Mouse (Mus musculus) ES-E14 (cell line): ENCODE results near the gene Tufm. TPM values are rescaled to one million over a fixed set of nuclear protein-coding genes. Genes with fewer than 3 reads are reported as not detected.

Experiments
- DNase-seq: peaks from one replicate; pipeline ENCODE4 v3.0.0-alpha.2; 2013; ENCODE audit warnings: low read depth, low spot score
- H3K27ac ChIP-seq: 2 replicates; pipeline ENCODE4 v1.5.1; 2012; ENCODE audit warnings: low read depth, mild to moderate bottlenecking, low read length, moderate library complexity, mixed read lengths; ENCODE audit not compliant: poor library complexity, insufficient read depth, severe bottlenecking
- H3K36me3 ChIP-seq: 2 replicates; pipeline ENCODE4 v1.6.1; 2012; ENCODE audit warnings: mild to moderate bottlenecking, low read length, moderate library complexity, mixed read lengths; ENCODE audit not compliant: control insufficient read depth, poor library complexity, insufficient read depth, severe bottlenecking
- H3K4me1 ChIP-seq, 2 experiments: fragments of 150-350 bp in 1 of 2; sonication (generic) in 1 of 2; 2 replicates each; pipeline ENCODE4 v1.6.1; 2012; ENCODE audit warnings: low read length in 2 of 2, mild to moderate bottlenecking in 1 of 2, mixed read lengths in 1 of 2; ENCODE audit not compliant: control insufficient read depth in 2 of 2, insufficient read depth in 2 of 2, poor library complexity in 1 of 2
- H3K4me3 ChIP-seq, 2 experiments: fragments of 150-350 bp in 1 of 2; sonication (generic) in 1 of 2; 2 replicates each; pipeline ENCODE4 v1.5.1; 2012; ENCODE audit warnings: low read length in 2 of 2, low read depth in 1 of 2, mild to moderate bottlenecking in 1 of 2, mixed read lengths in 1 of 2; ENCODE audit not compliant: insufficient read depth in 1 of 2, poor library complexity in 1 of 2, severe bottlenecking in 1 of 2
- H3K9ac ChIP-seq: 2 replicates; pipeline ENCODE4 v1.6.1; 2012; ENCODE audit warnings: low read depth, mild to moderate bottlenecking, low read length, mixed read lengths; ENCODE audit not compliant: poor library complexity, insufficient read depth, severe bottlenecking
- H3K9me3 ChIP-seq: fragments of 150-350 bp; sonication (generic); 2 replicates; pipeline ENCODE4 v1.6.1; 2012; ENCODE audit warnings: low read depth, mild to moderate bottlenecking, low read length; ENCODE audit not compliant: control insufficient read depth, insufficient read depth
- CHD2 ChIP-seq: IDR thresholded peaks from 2 replicates; pipeline ENCODE4 v1.6.1; 2014; ENCODE audit warnings: mild to moderate bottlenecking, low read depth, low read length, inconsistent platforms
- HCFC1 ChIP-seq: IDR thresholded peaks from 2 replicates; pipeline ENCODE4 v1.6.1; 2012; ENCODE audit warnings: low read length, inconsistent platforms, borderline replicate concordance; ENCODE audit not compliant: insufficient read depth
- MAFK ChIP-seq: IDR thresholded peaks from 2 replicates; pipeline ENCODE4 v1.6.1; 2014; ENCODE audit warnings: mild to moderate bottlenecking, low read depth, low read length, inconsistent platforms; ENCODE audit not compliant: insufficient read depth
- ZC3H11A ChIP-seq: IDR thresholded peaks from 2 replicates; pipeline ENCODE4 v1.6.1; 2012; ENCODE audit warnings: low read depth, mild to moderate bottlenecking, inconsistent platforms, low read length, borderline replicate concordance
- ZNF384 ChIP-seq: IDR thresholded peaks from 2 replicates; pipeline ENCODE4 v1.6.1; 2012; ENCODE audit warnings: low read depth, low read length, inconsistent platforms
- in situ Hi-C, 2 experiments: fragments of 600-800 bp; cut with MboI; formaldehyde crosslinking; loops; one replicate each; pipeline ENCODE4 v1.15.1; 2025; ENCODE audit warnings: low sequenced_read_pairs in 2 of 2, inconsistent platforms in 1 of 2; ENCODE audit not compliant: unreplicated experiment in 2 of 2
- total RNA-seq: library from RNA; depleted of rRNA; stranded (reverse); fragments of 300-350 nt; gene quantifications from 2 replicates; pipeline ENCODE4 v1.2.3, GENCODE M21; 2012

Tufm gene
- total RNA-seq, 1 experiment = 133 TPM

DNA sequence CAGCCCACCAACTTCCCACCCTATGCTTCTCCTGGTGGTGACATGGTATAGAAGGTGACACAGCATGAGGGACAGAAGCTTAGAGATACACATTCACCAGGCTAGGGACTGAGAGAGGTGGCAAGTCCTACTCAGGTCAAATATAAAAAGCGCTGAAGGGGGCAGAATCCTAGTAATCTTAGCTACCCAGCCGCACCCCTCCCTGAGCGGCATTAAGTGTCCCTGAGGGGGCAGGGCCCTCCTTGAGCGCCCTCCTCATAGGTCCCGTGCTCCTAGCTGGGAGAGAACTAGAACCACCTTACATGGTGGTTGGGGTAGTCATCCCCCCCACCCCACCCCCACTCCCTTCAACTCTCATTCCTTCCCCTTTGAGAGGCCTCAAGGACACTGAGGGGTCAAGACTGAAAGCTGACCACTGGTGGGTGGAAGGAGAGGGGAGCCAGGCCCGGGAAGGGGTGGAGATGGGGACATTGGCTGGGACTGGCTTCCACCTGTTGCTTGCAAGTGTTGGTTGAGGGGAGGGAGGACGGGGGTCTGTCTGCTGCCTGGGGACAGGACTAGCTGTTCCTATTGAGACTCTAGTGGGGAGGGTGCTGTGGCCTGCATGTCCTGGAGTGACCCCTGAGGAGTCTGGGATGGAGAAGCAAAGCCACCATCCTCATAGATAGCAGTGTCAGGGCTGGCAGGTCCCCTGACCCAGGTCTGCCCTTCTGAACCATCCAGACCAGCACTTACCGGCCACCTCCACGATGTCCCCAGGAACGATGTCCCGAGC, 28.1 kb upstream of the Tufm start:
- TF ChIP-seq MAFK = no peak
- TF ChIP-seq ZC3H11A = no peak
- no peak for TF ChIP-seq CHD2
- no peak for TF ChIP-seq ZNF384
- TF ChIP-seq HCFC1 = no peak
- in situ Hi-C loops = no loop called here
- no peak for DNase-seq
- Histone ChIP-seq H3K27ac (no peak overlapping the region), H3K9ac (no peak overlapping the region), H3K4me1 (peaks cover 0 to 15% of the 10 kb centered on the region in 2 experiments; a peak in 1 of 4 replicates), H3K36me3 (no peaks in the 10 kb centered on the region), H3K4me3 (no peak overlapping the region), H3K9me3 (no peaks in the 10 kb centered on the region)

DNA sequence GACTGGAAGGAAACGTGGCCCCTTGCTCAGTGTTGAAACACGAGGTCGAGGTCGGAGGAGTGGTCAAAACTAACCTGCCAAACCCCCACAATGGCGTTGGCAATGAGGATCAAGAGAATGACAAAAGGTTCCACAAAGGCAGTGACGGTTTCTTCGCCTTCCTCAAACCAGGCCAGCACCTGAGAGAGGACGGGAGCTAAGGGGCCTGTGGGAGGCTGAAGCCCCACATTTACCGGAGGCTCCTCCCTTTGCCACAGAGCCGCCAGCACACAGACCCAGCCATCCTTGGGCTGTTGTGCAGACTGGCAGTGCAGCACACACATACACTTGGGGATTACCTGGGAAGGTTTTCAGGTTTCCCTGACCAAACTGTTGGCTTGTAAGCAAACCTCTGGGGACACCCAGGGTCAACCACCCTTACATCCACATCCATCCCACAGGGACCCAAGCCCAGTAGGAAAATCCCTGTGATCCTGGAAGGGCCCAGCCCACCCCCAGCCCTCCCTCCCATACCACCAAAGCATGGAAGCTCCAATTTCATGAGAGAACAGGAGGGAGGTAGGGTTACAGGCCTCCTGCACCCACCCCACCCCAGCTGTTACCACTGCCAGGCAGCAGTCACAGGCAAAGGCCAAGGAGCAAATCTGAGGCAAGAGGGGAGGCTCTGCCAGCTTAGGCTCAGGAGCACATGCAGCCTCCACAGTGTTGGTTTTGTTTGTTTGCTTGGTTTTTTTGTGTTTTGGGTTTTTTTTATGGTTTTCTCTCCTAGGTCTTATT, 26.4 kb upstream of the Tufm start:
- Histone ChIP-seq H3K27ac (no peak overlapping the region), H3K4me1 (peaks cover 3 to 30% of the 10 kb centered on the region in 2 experiments; a peak in 3 of 4 replicates)
- in situ Hi-C loops = no loop called here

DNA sequence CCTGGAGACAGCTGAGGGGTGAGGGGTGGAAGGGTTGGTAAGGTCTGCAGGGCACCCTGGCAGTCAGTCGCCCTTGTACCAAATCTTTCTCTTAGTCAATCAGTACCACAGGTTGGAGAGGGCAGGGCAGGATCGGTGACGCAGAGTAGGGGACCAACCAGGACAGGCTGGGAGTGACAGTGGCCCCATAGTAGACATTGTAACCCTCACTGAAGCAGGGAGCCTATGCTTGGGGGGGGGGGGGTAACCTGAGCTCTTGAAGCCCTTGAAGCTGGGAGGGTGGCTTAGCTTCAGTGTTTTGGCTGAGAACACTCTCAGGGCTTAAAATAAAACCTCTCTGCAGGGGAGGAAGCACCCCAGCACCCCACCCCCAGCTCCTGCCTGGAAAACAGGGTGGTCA, 25.5 kb upstream of the Tufm start:
- no peak for TF ChIP-seq HCFC1
- Histone ChIP-seq H3K4me3 (no peak overlapping the region), H3K9me3 (no peaks in the 10 kb centered on the region), H3K4me1 (peaks cover 3 to 32% of the 10 kb centered on the region in 2 experiments; a peak in 3 of 4 replicates), H3K27ac (no peak overlapping the region), H3K9ac (no peak overlapping the region), H3K36me3 (peaks cover under 1% of the 10 kb centered on the region; the same call in 1 of the 2 replicates)
- in situ Hi-C loops = no loop called here
- no peak for DNase-seq

More for the DNA sequence above, 26.4 kb upstream of the Tufm start:
- Histone ChIP-seq H3K4me3 (no peak overlapping the region), H3K9me3 (no peaks in the 10 kb centered on the region), H3K36me3 (no peaks in the 10 kb centered on the region), H3K9ac (no peak overlapping the region)
- DNase-seq = no peak
- no peak for TF ChIP-seq CHD2
- TF ChIP-seq HCFC1 = no peak
- no peak for TF ChIP-seq MAFK
- no peak for TF ChIP-seq ZC3H11A
- TF ChIP-seq ZNF384 = no peak

DNA sequence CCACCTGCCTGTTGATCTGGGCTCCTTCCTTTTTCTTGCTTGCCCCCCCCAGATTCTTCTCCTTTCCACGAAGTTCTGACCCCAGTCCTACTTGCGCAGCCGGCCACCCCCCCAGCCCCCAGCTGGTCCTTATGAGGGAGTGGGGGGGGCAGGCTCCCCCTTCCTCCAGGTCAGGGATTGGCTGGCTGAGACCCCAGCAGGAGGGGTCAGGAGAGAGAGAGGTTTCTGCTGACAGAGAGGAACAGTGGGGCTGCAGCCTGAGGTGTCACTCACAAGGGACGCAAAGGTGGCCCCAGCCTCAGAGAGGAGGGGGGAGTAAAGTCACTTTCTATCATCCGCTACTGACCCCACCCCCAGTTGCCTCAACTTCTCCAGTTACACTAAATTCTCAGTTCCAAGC, 24.2 kb upstream of the Tufm start, which contains the start of gene Atp2a1:
Gene Atp2a1, minus strand, starts transcription at position 105 of the 400 bp plus-strand sequence.
- in situ Hi-C loops = no loop called here
- Histone ChIP-seq H3K27ac (no peak within 1 kb of the TSS), H3K9ac (no peak within 1 kb of the TSS), H3K36me3 (peaks cover 12% of the 10 kb centered on the region), H3K4me3 (no peak within 1 kb of the TSS), H3K4me1 (peaks cover 3 to 40% of the 10 kb centered on the region in 2 experiments; a peak in 3 of 4 replicates), H3K9me3 (no peaks in the 10 kb centered on the region)
- DNase-seq = no peak
- TF ChIP-seq ZC3H11A (no peak), HCFC1 (no peak), ZNF384 (no peak)
